Mouse (Mus musculus) ES-Bruce4 (cell line): ENCODE measurements around the gene Ank3. TPM values are rescaled to one million over a fixed set of nuclear protein-coding genes. Genes with fewer than 3 reads are reported as not detected.

Source experiments
- H3K27ac ChIP-seq: 2 replicates; pipeline ENCODE4 v1.5.1; 2012; ENCODE audit warnings: low read length, inconsistent platforms; ENCODE audit not compliant: insufficient read depth
- H3K27me3 ChIP-seq: 2 replicates; pipeline ENCODE4 v1.6.1; 2012; ENCODE audit warnings: mild to moderate bottlenecking, low read length, inconsistent platforms; ENCODE audit not compliant: control insufficient read depth, poor library complexity, insufficient read depth, severe bottlenecking
- H3K36me3 ChIP-seq: 2 replicates; pipeline ENCODE4 v1.6.1; 2012; ENCODE audit warnings: inconsistent platforms, mild to moderate bottlenecking, low read length, moderate library complexity; ENCODE audit not compliant: control insufficient read depth, poor library complexity, insufficient read depth, severe bottlenecking
- H3K4me1 ChIP-seq: one replicate; pipeline ENCODE4 v1.8.1; 2011; ENCODE audit warnings: low read length; ENCODE audit not compliant: control insufficient read depth, insufficient read depth
- H3K4me3 ChIP-seq: 2 replicates; pipeline ENCODE4 v1.5.1; 2011; ENCODE audit warnings: low read depth, mild to moderate bottlenecking, low read length
- H3K9ac ChIP-seq: 2 replicates; pipeline ENCODE4 v1.6.1; 2012; ENCODE audit warnings: low read depth, mild to moderate bottlenecking, inconsistent platforms; ENCODE audit not compliant: poor library complexity, severe bottlenecking
- H3K9me3 ChIP-seq: replicated peaks from 2 replicates; pipeline ENCODE4 v1.6.1; 2012; ENCODE audit warnings: mild to moderate bottlenecking, low read length, inconsistent platforms; ENCODE audit not compliant: control insufficient read depth, poor library complexity, insufficient read depth, severe bottlenecking
- CTCF ChIP-seq: IDR thresholded peaks from one replicate; pipeline ENCODE4 v1.8.1; 2011; ENCODE audit warnings: low read depth, low read length
- EP300 ChIP-seq: IDR thresholded peaks from 2 replicates; pipeline ENCODE4 v1.6.1; 2011; ENCODE audit warnings: low read depth, low read length; ENCODE audit not compliant: insufficient read depth
- POLR2A ChIP-seq: IDR thresholded peaks from one replicate; pipeline ENCODE4 v1.8.1; 2011; ENCODE audit warnings: low read length; ENCODE audit not compliant: insufficient read depth
- polyA plus RNA-seq: library from polyadenylated mRNA; stranded (reverse); fragments of >200 nt; gene quantifications from 2 replicates; pipeline ENCODE4 v1.2.4, GENCODE M21; 2011; ENCODE audit warnings: low read depth; ENCODE audit not compliant: missing spikeins, insufficient read depth, insufficient read length

Ank3 gene
- polyA plus RNA-seq, 1 experiment = 61.0 TPM

DNA sequence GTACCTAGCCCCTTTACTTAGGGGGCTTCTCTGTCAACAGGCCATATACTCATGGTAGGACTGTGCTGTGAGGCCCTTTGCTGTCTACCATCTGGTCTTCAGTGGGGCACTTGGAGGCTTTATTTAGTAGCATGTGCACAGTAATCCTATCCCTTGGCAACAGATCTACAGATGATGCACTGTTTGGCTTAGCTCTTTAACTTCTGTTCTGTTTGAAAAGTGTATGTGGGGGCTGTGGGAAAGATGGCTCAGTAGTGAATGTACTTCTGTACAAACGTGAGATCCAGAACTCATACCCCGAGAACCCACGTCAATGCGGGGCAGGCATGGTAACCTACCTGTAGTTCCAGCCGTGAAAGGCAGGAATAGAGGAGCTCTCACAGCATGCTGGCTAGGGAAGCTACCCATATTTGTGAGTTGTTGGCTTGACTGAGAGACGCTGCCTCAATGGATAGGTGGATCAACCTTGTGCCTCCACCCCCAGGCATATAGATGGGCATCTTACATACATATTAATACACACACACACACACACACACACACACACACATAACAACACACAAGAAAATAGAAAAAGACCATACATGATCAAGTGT, 86.7 kb downstream of the Ank3 start:
- Histone ChIP-seq H3K27ac (no peak overlapping the region), H3K9me3 (no peaks in the 10 kb centered on the region), H3K4me1 (no peaks in the 10 kb centered on the region), H3K9ac (no peak overlapping the region), H3K36me3 (no peaks in the 10 kb centered on the region), H3K27me3 (no peaks in the 10 kb centered on the region), H3K4me3 (no peak overlapping the region)
- no peak for TF ChIP-seq CTCF
- no peak for TF ChIP-seq EP300
- no peak for TF ChIP-seq POLR2A

DNA sequence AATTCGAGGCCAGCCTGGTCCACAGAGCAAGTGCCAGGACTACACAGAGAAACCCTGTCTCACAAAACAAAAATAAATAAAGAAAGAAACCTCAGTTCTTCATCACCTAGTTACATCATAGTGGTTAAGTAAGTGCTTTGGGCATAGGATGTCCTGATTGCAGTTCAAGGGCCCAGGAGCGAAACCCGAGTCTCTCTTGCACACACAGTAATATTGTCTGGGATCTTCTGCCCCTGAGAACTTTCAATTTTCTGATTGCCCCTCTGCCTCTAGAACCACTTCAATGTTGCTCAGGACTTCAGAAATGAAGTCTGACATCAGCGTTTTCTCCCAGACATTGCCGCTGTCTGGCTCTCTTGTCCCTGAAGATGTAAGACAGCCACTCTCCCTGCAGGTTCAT, 91.6 kb downstream of the Ank3 start:
- Histone ChIP-seq H3K9ac (no peak overlapping the region), H3K27me3 (no peaks in the 10 kb centered on the region), H3K36me3 (no peaks in the 10 kb centered on the region), H3K4me1 (no peaks in the 10 kb centered on the region), H3K27ac (no peak overlapping the region), H3K4me3 (no peak overlapping the region), H3K9me3 (no peaks in the 10 kb centered on the region)
- TF ChIP-seq CTCF = no peak
- TF ChIP-seq EP300 = no peak
- no peak for TF ChIP-seq POLR2A

GRCm38 (mm10) chr10:69491975-69492374, 93.4 kb downstream of the Ank3 start:
- Histone ChIP-seq H3K9me3 (no peaks in the 10 kb centered on the region), H3K36me3 (no peaks in the 10 kb centered on the region), H3K4me1 (no peaks in the 10 kb centered on the region), H3K9ac (no peak overlapping the region), H3K27ac (no peak overlapping the region), H3K27me3 (no peaks in the 10 kb centered on the region), H3K4me3 (no peak overlapping the region)
- TF ChIP-seq CTCF = no peak
- no peak for TF ChIP-seq EP300
- TF ChIP-seq POLR2A = no peak

GRCm38 (mm10) chr10:69497382-69497781, 98.8 kb downstream of the Ank3 start:
- Histone ChIP-seq H3K27ac (no peak overlapping the region), H3K27me3 (no peaks in the 10 kb centered on the region), H3K4me3 (no peak overlapping the region), H3K4me1 (no peaks in the 10 kb centered on the region), H3K9ac (no peak overlapping the region), H3K36me3 (no peaks in the 10 kb centered on the region), H3K9me3 (no peaks in the 10 kb centered on the region)
- TF ChIP-seq POLR2A (no peak), CTCF (no peak), EP300 (no peak)

DNA sequence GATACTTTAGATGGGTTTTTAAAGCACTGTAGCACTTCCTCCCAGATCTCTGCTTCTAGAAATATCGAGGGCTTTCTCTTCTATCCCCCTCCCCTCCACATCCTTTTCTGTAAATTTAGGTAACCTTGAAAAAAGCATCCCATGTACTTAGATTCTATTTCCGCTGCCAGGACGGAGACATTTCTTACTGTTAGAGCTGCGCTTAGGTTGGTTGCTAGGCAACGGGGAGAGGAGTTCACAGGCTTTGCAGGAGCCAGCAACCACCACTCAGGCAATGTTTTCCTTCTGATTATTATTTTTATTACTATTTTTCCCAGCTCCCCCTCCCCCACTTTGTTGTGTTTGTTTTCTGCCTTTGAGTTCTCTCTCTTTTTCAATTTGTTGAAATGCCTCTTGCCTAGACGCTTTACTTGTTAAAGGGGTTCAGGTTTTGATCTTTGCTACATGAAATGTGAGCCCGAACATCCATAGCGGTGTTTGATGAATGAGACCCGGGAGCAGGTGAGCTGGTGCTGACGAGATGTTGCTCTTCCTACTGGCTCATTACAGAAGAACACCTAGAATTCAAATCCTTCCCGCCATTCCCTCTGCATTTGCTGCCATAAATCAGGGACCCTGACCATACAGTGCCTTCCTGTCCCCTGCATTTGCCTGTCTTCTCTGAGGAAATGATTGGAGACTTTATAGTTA, 101.7 kb downstream of the Ank3 start:
- TF ChIP-seq CTCF = no peak
- no peak for TF ChIP-seq EP300
- TF ChIP-seq POLR2A = no peak
- Histone ChIP-seq H3K9ac (no peak overlapping the region), H3K36me3 (no peaks in the 10 kb centered on the region), H3K9me3 (no peaks in the 10 kb centered on the region), H3K27ac (no peak overlapping the region), H3K27me3 (no peaks in the 10 kb centered on the region), H3K4me1 (no peaks in the 10 kb centered on the region), H3K4me3 (no peak overlapping the region)

DNA sequence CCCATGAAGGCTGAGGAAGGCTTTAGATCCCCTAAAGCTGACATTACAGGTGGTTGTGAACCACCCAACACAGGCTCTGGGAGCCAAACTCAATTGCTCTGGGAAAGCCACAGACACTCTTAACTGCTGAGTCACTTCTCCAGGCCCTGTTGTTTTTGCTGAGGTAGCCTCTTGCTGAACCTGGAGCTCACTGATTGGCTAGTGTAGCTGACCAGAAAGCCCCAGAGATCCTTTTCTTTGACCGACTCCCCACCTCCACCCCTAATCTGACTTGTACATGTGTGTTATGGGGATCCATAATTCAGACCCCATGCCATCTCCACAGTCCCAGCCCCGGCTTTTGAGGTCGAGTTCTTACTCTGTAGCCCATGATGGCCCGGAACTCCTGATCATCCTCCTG, 105.2 kb downstream of the Ank3 start:
- Histone ChIP-seq H3K4me3 (no peak overlapping the region), H3K9ac (no peak overlapping the region), H3K27me3 (no peaks in the 10 kb centered on the region), H3K36me3 (no peaks in the 10 kb centered on the region), H3K4me1 (no peaks in the 10 kb centered on the region), H3K27ac (no peak overlapping the region), H3K9me3 (no peaks in the 10 kb centered on the region)
- TF ChIP-seq POLR2A = no peak
- TF ChIP-seq CTCF = no peak
- TF ChIP-seq EP300 = no peak
